Mouse (Mus musculus) forebrain, embryonic 12.5 days (tissue): ENCODE results near the gene Zim1. TPM values are rescaled to one million over a fixed set of nuclear protein-coding genes. Genes with fewer than 3 reads are reported as not detected.

Source experiments
- ATAC-seq: fragments of 200-750 bp; cut with Nextera tagmentation; 2 replicates; pipeline ENCODE4 v1.8.0; 2017; ENCODE audit warnings: moderate TSS enrichment; ENCODE audit not compliant: low FRiP score
- H3K27ac ChIP-seq: fragments of 300-500 bp; sonication (generic); 2 replicates; pipeline ENCODE4 v1.5.1; 2016; ENCODE audit warnings: mild to moderate bottlenecking
- H3K27me3 ChIP-seq: fragments of 300-500 bp; sonication (generic); 2 replicates; pipeline ENCODE4 v1.6.1; 2016; ENCODE audit warnings: mild to moderate bottlenecking
- H3K36me3 ChIP-seq: fragments of 300-500 bp; sonication (generic); replicated peaks from 2 replicates; pipeline ENCODE4 v1.6.1; 2016; ENCODE audit warnings: mild to moderate bottlenecking
- H3K4me1 ChIP-seq: fragments of 300-500 bp; sonication (generic); 2 replicates; pipeline ENCODE4 v1.6.1; 2016
- H3K4me2 ChIP-seq: fragments of 300-500 bp; sonication (generic); 2 replicates; pipeline ENCODE4 v1.6.1; 2016; ENCODE audit warnings: mild to moderate bottlenecking, moderate library complexity
- H3K4me3 ChIP-seq: fragments of 300-500 bp; sonication (generic); replicated peaks from 2 replicates; pipeline ENCODE4 v1.5.1; 2016; ENCODE audit warnings: mild to moderate bottlenecking
- H3K9ac ChIP-seq: fragments of 300-500 bp; sonication (generic); 2 replicates; pipeline ENCODE4 v1.6.1; 2016; ENCODE audit warnings: mild to moderate bottlenecking
- H3K9me3 ChIP-seq: fragments of 300-500 bp; sonication (generic); 2 replicates; pipeline ENCODE4 v1.6.1; 2016
- WGBS: fragments of 180-500 bp; shearing (Covaris S2); methylation state at CpG from one replicate; pipeline ENCODE4 v1.1.7; 2016; 5-methylcytosine and 5-hydroxymethylcytosine counted together
- polyA plus RNA-seq: library from polyadenylated mRNA; unstranded; fragments of >200 nt; fragmentation: Nextera tagmentation; extraction: Ambion mirVana; gene quantifications from 2 replicates; pipeline ENCODE4 v1.2.1, GENCODE M21; 2016

Gene Zim1
- polyA plus RNA-seq, 1 experiment from 2014 or later: 0.80 TPM

DNA sequence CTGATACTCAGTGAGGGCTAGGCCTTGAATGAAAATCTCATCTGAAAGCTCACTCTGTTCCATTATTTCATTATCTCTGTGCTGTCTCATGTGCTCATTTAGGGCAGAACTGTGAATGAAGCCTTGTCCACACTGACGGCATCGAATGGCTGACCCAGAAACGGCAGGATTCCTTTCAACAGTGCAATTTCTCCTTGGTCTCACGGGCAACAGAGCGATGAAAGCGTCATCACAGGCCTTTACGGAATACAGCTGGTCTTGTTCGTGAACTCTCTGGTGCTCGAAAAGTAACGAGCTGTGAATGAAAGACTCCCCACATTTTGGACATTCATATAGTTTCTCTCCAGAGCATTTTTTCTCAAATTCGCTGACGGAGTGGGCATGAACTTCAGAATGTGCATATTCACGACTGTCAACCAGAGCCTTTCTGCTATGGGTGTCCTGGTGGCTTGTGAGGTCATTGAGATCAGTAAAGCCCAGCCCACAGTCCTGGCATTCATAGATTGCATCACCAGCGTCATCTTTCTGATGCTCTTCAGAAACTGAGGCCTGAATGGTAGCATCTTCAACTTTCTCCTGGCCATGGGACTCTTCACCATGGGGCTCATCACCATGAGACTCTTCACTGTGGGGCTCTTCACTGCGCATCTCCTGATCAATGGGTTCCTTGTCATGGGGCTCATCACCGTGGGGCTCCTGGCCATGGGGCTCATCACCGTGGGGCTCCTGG is 12.4 kb upstream of the Zim1 start:
- no peak for ATAC-seq
- no peaks in the 10 kb centered on the region for H3K27me3 ChIP-seq
- WGBS: 90% methylated on average over 17 of the region's 17 CpGs
- no peak overlapping the region for H3K9ac ChIP-seq
- no peak overlapping the region for H3K4me2 ChIP-seq
- H3K9me3 ChIP-seq: no peaks in the 10 kb centered on the region
- H3K4me3 ChIP-seq: no peak overlapping the region
- peaks cover 66% of the 10 kb centered on the region for H3K36me3 ChIP-seq
- no peaks in the 10 kb centered on the region for H3K4me1 ChIP-seq
- no peak overlapping the region for H3K27ac ChIP-seq

DNA sequence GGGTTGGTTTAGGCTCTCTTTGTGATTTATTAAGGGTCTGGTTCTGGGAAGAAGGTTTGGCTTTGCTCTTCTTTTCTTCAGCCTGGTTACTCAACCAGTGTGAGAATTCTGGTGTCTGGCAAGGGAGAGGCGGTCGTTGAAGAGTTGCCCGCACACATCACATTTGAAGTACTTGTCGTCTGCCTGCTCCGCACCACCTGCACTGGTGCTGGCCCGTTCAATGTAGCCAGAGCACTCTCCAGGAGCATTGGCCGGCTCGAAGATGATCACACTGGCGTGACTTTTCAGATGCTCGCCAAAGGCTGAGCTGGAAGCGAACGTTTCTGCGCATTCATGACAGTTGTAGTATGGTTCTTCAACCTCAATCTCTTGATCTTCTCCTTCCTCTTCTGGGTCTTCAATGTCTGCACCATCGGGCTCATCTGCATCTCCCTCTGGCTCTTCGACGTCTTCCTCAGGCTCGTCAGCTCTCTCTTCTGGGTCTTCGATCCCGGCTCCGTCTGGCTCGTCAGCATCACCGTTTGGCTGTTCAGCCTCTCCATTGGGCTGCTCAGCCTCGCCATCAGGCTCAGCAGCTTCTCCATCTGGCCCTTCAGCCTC is 11.3 kb upstream of the Zim1 start:
- 95% methylated on average over 23 of the region's 23 CpGs for WGBS
- Histone ChIP-seq H3K36me3 (peaks cover 57% of the 10 kb centered on the region), H3K4me2 (no peak overlapping the region), H3K4me1 (no peaks in the 10 kb centered on the region), H3K27me3 (no peaks in the 10 kb centered on the region), H3K27ac (no peak overlapping the region), H3K9me3 (no peaks in the 10 kb centered on the region), H3K4me3 (no peak overlapping the region), H3K9ac (no peak overlapping the region)
- ATAC-seq: no peak

DNA sequence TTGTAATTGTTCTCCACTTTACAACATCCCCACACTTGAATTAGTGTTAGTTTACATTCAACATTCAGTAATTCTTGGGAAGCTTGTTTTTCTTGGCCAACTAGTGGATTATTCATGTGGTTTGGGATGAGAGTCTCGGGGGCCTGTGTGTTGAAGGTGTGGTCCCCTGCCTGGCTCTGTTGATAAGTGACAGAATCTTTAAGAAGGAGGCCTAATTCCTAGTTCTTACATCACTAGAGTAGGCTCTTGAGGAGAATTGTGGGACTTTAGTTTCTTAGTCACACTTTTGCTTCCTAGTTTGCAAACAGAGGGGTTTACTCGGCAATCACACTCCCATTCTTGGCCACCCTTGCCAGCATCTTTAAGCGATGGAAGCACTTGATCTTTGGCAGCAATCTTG is 3.0 kb upstream of the Zim1 start:
- no peak for ATAC-seq
- Histone ChIP-seq H3K9me3 (no peaks in the 10 kb centered on the region), H3K9ac (no peak overlapping the region), H3K27ac (no peak overlapping the region), H3K27me3 (no peaks in the 10 kb centered on the region), H3K4me3 (no peak overlapping the region), H3K4me1 (no peaks in the 10 kb centered on the region), H3K36me3 (no peaks in the 10 kb centered on the region), H3K4me2 (no peak overlapping the region)
- WGBS: 73% methylated on average over 3 of the region's 3 CpGs

DNA sequence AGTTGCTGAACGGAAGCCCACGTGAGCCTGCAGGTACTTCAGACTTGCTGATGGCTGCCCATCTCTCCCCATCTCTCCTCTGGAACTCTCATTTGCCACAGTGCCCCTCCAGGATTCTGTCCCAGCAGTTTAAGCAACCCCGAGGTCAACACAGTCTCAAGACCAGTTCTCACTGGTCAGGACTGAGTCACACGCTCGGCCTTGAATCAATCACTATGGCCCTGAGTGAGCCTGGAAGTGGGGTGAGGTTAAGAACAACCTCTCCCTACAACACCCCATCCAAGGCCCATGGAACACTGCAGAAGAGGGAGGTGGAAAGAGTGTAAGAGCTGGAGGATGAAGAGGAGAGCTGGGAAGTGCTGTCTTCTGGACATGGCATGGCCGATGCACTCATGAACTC is 10.7 kb downstream of the Zim1 start:
- H3K9ac ChIP-seq: no peak overlapping the region
- no peaks in the 10 kb centered on the region for H3K4me1 ChIP-seq
- H3K27ac ChIP-seq: no peak overlapping the region
- H3K36me3 ChIP-seq: no peaks in the 10 kb centered on the region
- no peak overlapping the region for H3K4me3 ChIP-seq
- ATAC-seq: no peak
- WGBS: 93% methylated on average over 6 of the region's 6 CpGs
- no peaks in the 10 kb centered on the region for H3K9me3 ChIP-seq
- no peaks in the 10 kb centered on the region for H3K27me3 ChIP-seq
- no peak overlapping the region for H3K4me2 ChIP-seq

DNA sequence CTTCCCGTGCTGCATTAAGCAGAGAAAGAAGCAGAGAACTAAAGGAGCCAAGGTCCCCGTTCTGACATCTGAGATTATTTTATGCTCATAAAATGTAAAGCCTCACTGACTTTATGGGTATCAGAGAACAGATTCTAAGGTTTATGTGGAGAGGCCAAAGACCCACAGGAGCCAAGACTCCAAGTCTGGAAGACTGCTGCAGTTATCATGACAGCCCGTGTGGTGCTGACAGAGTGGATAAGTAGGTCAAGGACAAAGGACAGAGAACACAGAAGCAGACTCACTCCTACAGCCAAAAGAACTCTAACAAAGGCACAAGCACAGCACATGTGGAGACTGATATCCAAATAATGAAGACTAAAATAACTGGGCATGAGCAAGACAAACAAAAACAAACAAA is 29.5 kb downstream of the Zim1 start:
- H3K4me2 ChIP-seq: no peak overlapping the region
- no peaks in the 10 kb centered on the region for H3K4me1 ChIP-seq
- no peak for ATAC-seq
- H3K36me3 ChIP-seq: no peaks in the 10 kb centered on the region
- H3K9ac ChIP-seq: no peak overlapping the region
- no peak overlapping the region for H3K27ac ChIP-seq
- H3K27me3 ChIP-seq: no peaks in the 10 kb centered on the region
- 81% methylated on average over 3 of the region's 3 CpGs for WGBS
- no peaks in the 10 kb centered on the region for H3K9me3 ChIP-seq
- H3K4me3 ChIP-seq: no peak overlapping the region

DNA sequence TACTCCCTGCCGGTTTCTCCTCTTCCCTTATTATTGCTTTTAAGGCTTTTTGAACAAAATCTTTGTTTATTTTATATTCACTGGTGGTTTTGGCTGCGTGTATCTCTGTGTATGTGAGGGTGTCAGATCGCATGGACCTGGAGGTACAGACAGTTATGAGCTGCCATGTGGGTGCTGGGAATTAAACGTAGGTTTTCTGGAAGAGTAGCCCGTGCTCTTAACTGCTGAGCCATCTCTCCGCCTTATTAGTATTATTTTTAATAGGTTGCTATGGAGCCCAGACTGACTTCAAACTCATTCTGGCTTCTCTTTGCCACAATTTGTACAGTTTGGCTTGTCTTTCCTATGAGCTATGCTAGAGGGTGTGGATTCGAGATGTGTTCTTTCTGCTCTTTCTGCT is 32.8 kb downstream of the Zim1 start:
- Histone ChIP-seq H3K27me3 (no peaks in the 10 kb centered on the region), H3K9me3 (no peaks in the 10 kb centered on the region), H3K4me2 (no peak overlapping the region), H3K4me3 (no peak overlapping the region), H3K9ac (no peak overlapping the region), H3K36me3 (no peaks in the 10 kb centered on the region), H3K27ac (no peak overlapping the region), H3K4me1 (no peaks in the 10 kb centered on the region)
- no peak for ATAC-seq
- WGBS: 87% methylated on average over 7 of the region's 7 CpGs

DNA sequence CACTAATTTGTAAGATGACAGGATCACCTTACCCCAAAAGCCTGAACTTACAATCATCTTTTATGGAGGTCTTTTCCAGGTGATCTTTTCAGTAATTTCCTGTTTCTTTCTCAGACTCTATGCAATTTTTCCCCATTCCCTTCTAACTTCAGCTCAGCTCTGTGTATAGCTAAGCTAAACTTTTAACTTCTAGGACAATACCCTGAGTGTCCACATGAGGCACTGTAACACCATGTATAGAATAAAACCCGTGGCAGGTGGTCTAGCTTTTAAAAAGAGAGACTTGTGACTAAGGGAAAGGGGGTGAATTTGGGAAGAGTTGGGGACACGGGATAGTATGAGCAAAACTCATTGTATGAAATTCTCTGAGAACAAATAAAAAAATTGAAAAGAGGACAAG is 36.6 kb downstream of the Zim1 start:
- 13% methylated on average over 2 of the region's 2 CpGs for WGBS
- H3K4me3 ChIP-seq: no peak overlapping the region

DNA sequence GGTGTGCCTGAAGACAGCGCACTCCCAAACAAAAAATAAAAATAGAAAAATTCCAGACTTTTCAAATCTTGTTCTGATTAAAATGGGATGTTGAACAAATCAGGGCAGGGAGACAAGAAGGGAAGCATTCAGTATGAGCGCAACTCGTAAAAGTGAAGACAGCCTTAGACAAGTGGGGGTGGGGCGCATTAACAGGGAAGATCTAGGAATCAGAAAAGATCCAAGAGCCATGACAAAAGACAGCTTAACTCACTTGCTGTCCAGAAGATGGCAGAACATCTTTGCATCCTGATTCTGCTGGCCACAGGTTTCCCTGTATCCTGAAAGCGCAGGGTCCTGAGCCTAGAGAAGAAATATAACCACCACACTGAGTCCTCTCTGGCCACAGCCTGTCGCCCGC is 37.6 kb downstream of the Zim1 start:
- Histone ChIP-seq H3K27me3 (no peaks in the 10 kb centered on the region), H3K4me2 (no peak overlapping the region), H3K4me1 (no peaks in the 10 kb centered on the region), H3K27ac (no peak overlapping the region), H3K4me3 (no peak overlapping the region), H3K9me3 (0 out of 2 replicates have a peak, but pooled peaks cover 3% of the 10 kb centered on the region), H3K36me3 (no peaks in the 10 kb centered on the region), H3K9ac (no peak overlapping the region)
- 90% methylated on average over 7 of the region's 7 CpGs for WGBS
- no peak for ATAC-seq

More for the DNA sequence above, 36.6 kb downstream of the Zim1 start:
- H3K27me3 ChIP-seq: no peaks in the 10 kb centered on the region
- H3K27ac ChIP-seq: no peak overlapping the region
- ATAC-seq: peak; percentile 51; the same call in 1 of the 2 replicates
- no peaks in the 10 kb centered on the region for H3K36me3 ChIP-seq
- no peak overlapping the region for H3K4me2 ChIP-seq
- H3K9ac ChIP-seq: no peak overlapping the region
- H3K9me3 ChIP-seq: no peaks in the 10 kb centered on the region
- H3K4me1 ChIP-seq: no peaks in the 10 kb centered on the region

DNA sequence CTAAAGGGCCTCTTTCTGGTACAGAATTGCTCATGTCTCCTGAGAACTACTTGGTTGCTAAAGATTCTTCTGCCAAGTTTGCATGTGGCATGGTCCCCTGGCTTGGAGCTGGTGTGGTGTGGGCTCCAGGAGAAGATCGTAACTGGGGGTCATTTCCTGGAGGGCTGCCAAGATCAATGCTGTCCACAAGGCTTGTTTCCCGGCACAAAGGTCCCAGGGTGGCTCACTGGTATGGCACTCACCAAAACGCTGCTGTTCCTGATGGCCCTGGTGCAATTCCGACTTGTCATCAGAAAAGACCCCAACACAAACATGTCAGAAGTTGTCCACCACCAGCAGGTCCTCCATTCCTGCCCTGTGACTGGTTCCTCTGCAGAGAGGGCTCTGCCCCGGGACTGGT is 44.1 kb downstream of the Zim1 start:
- Histone ChIP-seq H3K9ac (no peak overlapping the region), H3K9me3 (peaks cover 3% of the 10 kb centered on the region; the same call in 1 of the 2 replicates), H3K27ac (no peak overlapping the region), H3K27me3 (no peaks in the 10 kb centered on the region), H3K4me2 (no peak overlapping the region), H3K4me1 (no peaks in the 10 kb centered on the region), H3K4me3 (no peak overlapping the region), H3K36me3 (no peaks in the 10 kb centered on the region)
- ATAC-seq: no peak
- WGBS: 85% methylated on average over 5 of the region's 5 CpGs

DNA sequence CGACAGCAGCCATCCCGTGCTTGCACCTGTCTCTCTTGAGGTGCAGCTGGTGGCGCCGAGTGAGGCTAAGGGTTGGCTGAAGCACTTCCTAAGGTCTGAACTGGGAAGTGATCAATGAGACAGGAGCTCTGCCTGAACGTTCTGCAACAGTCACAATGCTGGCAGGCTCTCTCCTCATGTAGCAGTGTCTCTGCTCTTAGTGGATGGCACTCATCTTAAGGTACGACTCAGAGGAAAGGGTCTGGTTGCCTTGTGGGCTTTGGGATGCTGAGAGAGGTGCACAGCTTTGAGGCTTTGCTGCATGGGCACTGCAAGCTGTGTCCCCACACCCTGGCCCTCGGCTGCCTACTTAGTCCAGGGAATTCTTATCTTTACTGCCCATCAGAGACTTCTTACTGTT is 45.0 kb downstream of the Zim1 start:
- ATAC-seq: no peak
- no peaks in the 10 kb centered on the region for H3K4me1 ChIP-seq
- H3K4me2 ChIP-seq: no peak overlapping the region
- no peak overlapping the region for H3K27ac ChIP-seq
- no peaks in the 10 kb centered on the region for H3K27me3 ChIP-seq
- no peak overlapping the region for H3K4me3 ChIP-seq
- no peak overlapping the region for H3K9ac ChIP-seq
- no peaks in the 10 kb centered on the region for H3K36me3 ChIP-seq
- peaks cover 3% of the 10 kb centered on the region; the same call in 1 of the 2 replicates for H3K9me3 ChIP-seq
- WGBS: 84% methylated on average over 7 of the region's 7 CpGs

DNA sequence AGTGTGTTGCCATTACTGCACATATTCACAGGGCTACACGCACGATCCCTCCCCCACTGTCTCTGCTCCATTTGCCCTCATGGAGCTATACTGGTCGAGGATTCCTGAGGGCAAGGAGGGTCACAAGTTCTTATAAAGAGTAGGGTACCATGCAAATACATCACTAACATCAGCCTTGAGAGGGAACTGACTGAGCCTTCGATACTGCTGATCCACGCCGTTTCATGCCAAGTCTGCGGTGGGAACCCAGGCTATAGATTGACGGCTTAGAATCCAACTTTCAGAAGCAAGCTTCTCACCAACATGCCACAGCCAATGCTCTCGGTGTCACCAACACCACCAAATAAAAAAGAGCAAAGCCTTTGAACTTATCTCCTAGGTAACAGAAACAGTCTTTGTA is 45.7 kb downstream of the Zim1 start:
- no peak overlapping the region for H3K4me2 ChIP-seq
- no peak overlapping the region for H3K9ac ChIP-seq
- H3K27ac ChIP-seq: no peak overlapping the region
- no peaks in the 10 kb centered on the region for H3K36me3 ChIP-seq
- no peak overlapping the region for H3K4me3 ChIP-seq
- ATAC-seq: no peak
- peaks cover 3% of the 10 kb centered on the region; the same call in 1 of the 2 replicates for H3K9me3 ChIP-seq
- WGBS: 91% methylated on average over 9 of the region's 9 CpGs
- H3K27me3 ChIP-seq: no peaks in the 10 kb centered on the region
- H3K4me1 ChIP-seq: no peaks in the 10 kb centered on the region

DNA sequence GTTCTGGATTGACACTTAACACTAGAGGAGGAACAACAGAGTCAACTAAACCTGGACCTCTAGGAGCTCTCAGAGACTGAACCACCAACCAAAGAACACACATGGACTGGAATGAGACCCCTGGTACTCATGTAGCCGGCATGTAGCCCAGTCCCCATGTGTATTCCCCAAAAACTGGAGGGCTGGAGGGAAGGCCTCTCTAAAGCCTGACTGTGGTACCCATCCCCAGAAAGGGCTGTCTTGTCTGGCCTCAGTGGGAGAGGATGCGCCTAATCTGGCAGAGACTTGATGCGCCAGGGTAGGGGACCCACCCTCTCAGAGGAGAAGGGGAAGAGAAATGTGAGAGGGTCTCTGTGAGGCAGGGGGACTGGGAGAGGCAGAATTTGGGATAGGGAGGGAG is 50.4 kb downstream of the Zim1 start:
- Histone ChIP-seq H3K9ac (no peak overlapping the region), H3K27ac (no peak overlapping the region), H3K9me3 (no peaks in the 10 kb centered on the region; the same call in 1 of the 2 replicates), H3K4me3 (no peak overlapping the region), H3K36me3 (no peaks in the 10 kb centered on the region), H3K27me3 (no peaks in the 10 kb centered on the region), H3K4me2 (no peak overlapping the region), H3K4me1 (no peaks in the 10 kb centered on the region)
- WGBS: 96% methylated on average over 3 of the region's 3 CpGs
- no peak for ATAC-seq

DNA sequence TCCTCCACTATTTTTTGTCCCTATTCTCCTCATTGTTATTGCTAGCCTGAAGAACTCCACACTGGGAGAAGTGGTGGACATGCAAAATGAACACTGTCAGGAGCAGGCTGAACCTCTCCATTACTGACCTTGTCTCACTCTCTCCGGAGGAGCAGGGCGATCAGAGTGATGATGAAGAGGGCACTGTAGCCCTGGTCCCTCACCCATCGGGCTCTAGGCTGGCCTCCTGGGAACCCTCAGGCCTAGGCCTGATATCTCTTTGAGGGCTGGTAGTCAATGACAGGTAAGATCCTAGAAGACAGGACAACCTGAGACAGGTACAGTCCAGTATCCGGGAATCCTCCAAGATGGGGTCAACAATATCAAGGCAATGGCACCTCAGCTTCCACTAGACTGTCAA is 58.2 kb downstream of the Zim1 start:
- Histone ChIP-seq H3K27ac (no peak overlapping the region), H3K9ac (no peak overlapping the region), H3K4me1 (no peaks in the 10 kb centered on the region), H3K27me3 (no peaks in the 10 kb centered on the region), H3K4me3 (no peak overlapping the region), H3K4me2 (no peak overlapping the region), H3K9me3 (peaks cover 18% of the 10 kb centered on the region), H3K36me3 (no peaks in the 10 kb centered on the region)
- no peak for ATAC-seq
- 95% methylated on average over 4 of the region's 4 CpGs for WGBS
